Comparison of ENCODE assay signal across 25 mouse cellular contexts in genomic region chrX:71522889-71523288, GRCm38 (mm10).
"Had no signal": no experiment of that assay in that cellular context is flagged by ENCODE, and none has a peak within 500 bp of the region (broad histone marks: within the 10 kb centered on the region; RNA-seq: fewer than 3 reads in every experiment).

No protein-coding gene starts in this region.

- H3K4me2 ChIP-seq: heart, embryonic 12.5 days; hindbrain, embryonic 13.5 days; hindbrain, embryonic 15.5 days; kidney, embryonic 15.5 days; limb, embryonic 13.5 days; limb, embryonic 15.5 days; liver, embryonic 15.5 days had no signal

- H3K27ac ChIP-seq: heart, embryonic 10.5 days; hindbrain, embryonic 13.5 days; hindbrain, embryonic 15.5 days; hindbrain, postnatal 0 days; kidney, embryonic 15.5 days; kidney, postnatal 0 days; layer of hippocampus, adult 2 months; left cerebral cortex, adult 2 months; limb, embryonic 13.5 days; limb, embryonic 15.5 days; liver, embryonic 15.5 days had no signal

- H3K36me3 ChIP-seq: heart, embryonic 10.5 days; heart, embryonic 12.5 days; hindbrain, embryonic 13.5 days; hindbrain, embryonic 15.5 days; kidney, embryonic 15.5 days; limb, embryonic 13.5 days; limb, embryonic 15.5 days; liver, embryonic 15.5 days had no signal

- H3K27me3 ChIP-seq: hindbrain, embryonic 13.5 days; hindbrain, embryonic 15.5 days; limb, embryonic 13.5 days; limb, embryonic 15.5 days; liver, embryonic 15.5 days had no signal

- ATAC-seq: forebrain, postnatal 0 days; hindbrain, postnatal 0 days; intestine, embryonic 16.5 days had no signal

- DNase-seq: forebrain, postnatal 0 days; gastrocnemius, postnatal 14 days; gastrocnemius, postnatal 36 days; heart, adult 18-20 months; heart, postnatal 10 days; heart, postnatal 36 days; kidney, adult 11 months; kidney, adult 2 months; kidney, adult 9 months; kidney, postnatal 14 days; kidney, postnatal 36 days; left cerebral cortex, postnatal 4 days had no signal

- H3K9ac ChIP-seq: forebrain, postnatal 0 days; heart, embryonic 12.5 days; hindbrain, embryonic 13.5 days; hindbrain, embryonic 15.5 days; kidney, embryonic 15.5 days; limb, embryonic 13.5 days; limb, embryonic 15.5 days; liver, embryonic 15.5 days had no signal

- H3K4me1 ChIP-seq: heart, embryonic 10.5 days; hindbrain, embryonic 15.5 days; kidney, embryonic 15.5 days; limb, embryonic 15.5 days had no signal

- H3K4me3 ChIP-seq: heart, embryonic 10.5 days; heart, embryonic 12.5 days; hindbrain, embryonic 13.5 days; hindbrain, embryonic 15.5 days; kidney, embryonic 15.5 days; layer of hippocampus, adult 2 months; left cerebral cortex, adult 2 months; limb, embryonic 13.5 days; limb, embryonic 15.5 days; liver, embryonic 15.5 days had no signal

- H3K9me3 ChIP-seq: heart, embryonic 10.5 days; heart, embryonic 12.5 days; hindbrain, embryonic 13.5 days; hindbrain, embryonic 15.5 days; kidney, embryonic 15.5 days; limb, embryonic 13.5 days; limb, embryonic 15.5 days; liver, embryonic 15.5 days had no signal
